Mouse (Mus musculus): Measurements from ENCODE around the gene 4930513O06Rik. TPM values are rescaled to one million over a fixed set of nuclear protein-coding genes. Genes with fewer than 3 reads are reported as not detected.

Gene 4930513O06Rik
- not detected for total RNA-seq (2021)
- long read RNA-seq, experiment 1: 0 reads
- long read RNA-seq, experiment 2: 0 reads

- no peak for DNase-seq
Observed at GRCm38 (mm10) chrX:139085943-139086342, at the start of gene 4930513O06Rik. Gene 4930513O06Rik, plus strand, starts transcription at chrX:139086243.

GRCm38 (mm10) chrX:139037666-139038065, 48.4 kb upstream of the 4930513O06Rik start:
- no peak for DNase-seq

- DNase-seq: no peak
Observed at GRCm38 (mm10) chrX:139039314-139039713, 46.7 kb upstream of the 4930513O06Rik start.

- DNase-seq: no peak
Observed at GRCm38 (mm10) chrX:139041148-139041547, 44.9 kb upstream of the 4930513O06Rik start.

GRCm38 (mm10) chrX:139051976-139052375, 34.1 kb upstream of the 4930513O06Rik start:
- DNase-seq: no peak

GRCm38 (mm10) chrX:139053149-139053548, 32.9 kb upstream of the 4930513O06Rik start:
- DNase-seq: no peak

GRCm38 (mm10) chrX:139064078-139064477, 22.0 kb upstream of the 4930513O06Rik start:
- no peak for DNase-seq

- no peak for DNase-seq
Observed at GRCm38 (mm10) chrX:139078493-139078892, 7.5 kb upstream of the 4930513O06Rik start.

GRCm38 (mm10) chrX:139085077-139085476, 966 bp upstream of the 4930513O06Rik start, which contains the start of gene Serpina7:
Gene Serpina7, minus strand, starts transcription at chrX:139085236.
- no peak for DNase-seq

- no peak for DNase-seq
Observed at GRCm38 (mm10) chrX:139097197-139097596, 11.2 kb downstream of the 4930513O06Rik start.

GRCm38 (mm10) chrX:139134031-139134430, 48.0 kb downstream of the 4930513O06Rik start:
- no peak for DNase-seq

Other genes with a start within 250 kb of the 4930513O06Rik start
- under 1 TPM; 0.33 to 0.83 TPM for gene Nrk, start 171.8 kb upstream of the 4930513O06Rik start, total RNA-seq (2021)
- gene Serpina7, start 1.0 kb upstream of the 4930513O06Rik start, total RNA-seq (2021): not detected
- gene 4933428M09Rik, start 93.0 kb downstream of the 4930513O06Rik start, total RNA-seq (2021): not detected
- gene Mum1l1, start 123.8 kb downstream of the 4930513O06Rik start, total RNA-seq (2021): 1 to 10 TPM; 3.5 to 4.6 TPM
- not detected for gene Trap1a, start 247.4 kb downstream of the 4930513O06Rik start, total RNA-seq (2021)